Mouse (Mus musculus) heart, postnatal 25 days (tissue): ENCODE measurements around the gene Cpne9. TPM values are rescaled to one million over a fixed set of nuclear protein-coding genes. Genes with fewer than 3 reads are reported as not detected.

Source experiments
- DNase-seq: peaks from one replicate; pipeline ENCODE4 v3.0.0; 2022; ENCODE audit warnings: low spot score
- intact Hi-C: fragments of 180-260 bp; cut with DNase I; formaldehyde crosslinking; loops from one replicate; pipeline ENCODE4 v1.15.1; 2025
- total RNA-seq, 2 experiments: library from RNA; stranded (reverse); gene quantifications; 2 replicates each; pipeline ENCODE4 v1.2.3; 2021

Gene Cpne9
- total RNA-seq, 2 experiments from 2014 or later: not detected

GRCm38 (mm10) chr6:113333137-113333950, 51.2 kb downstream of the Cpne9 start:
- intact Hi-C loops: loop anchor here (5.0 kb wide), 1 partner anchor 139 kb away; the partner anchor contains the start of gene Il17rc
- no peak for DNase-seq

DNA sequence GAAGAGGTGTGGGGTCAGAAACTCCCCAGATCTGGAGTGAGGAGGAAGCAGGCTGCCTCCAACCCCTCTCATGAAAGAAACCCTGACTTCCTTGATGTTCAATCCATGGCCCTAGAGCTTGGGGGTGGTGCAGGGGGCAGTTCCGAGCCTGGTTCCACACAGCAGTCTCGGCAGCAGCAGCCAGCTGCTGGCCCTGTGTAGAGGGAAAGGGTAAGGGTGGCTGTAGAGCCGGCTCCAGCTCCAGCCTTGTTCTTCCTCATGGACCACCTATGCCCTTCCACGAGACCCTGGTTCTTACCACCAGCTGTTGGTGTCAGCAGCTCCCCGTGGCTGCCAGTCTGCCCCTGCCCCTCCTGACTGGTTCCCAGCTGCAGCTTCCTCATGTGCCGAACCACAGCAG, 52.1 kb downstream of the Cpne9 start:
- intact Hi-C loops: loop anchor here (5.0 kb wide), 1 partner anchor 138 kb away; the partner anchor contains the start of gene Il17rc
- DNase-seq: no peak

- intact Hi-C loops: no loop called here
- no peak for DNase-seq
Measured at GRCm38 (mm10) chr6:113336852-113337620, 54.9 kb downstream of the Cpne9 start.

GRCm38 (mm10) chr6:113341574-113341973, 59.5 kb downstream of the Cpne9 start:
- no peak for DNase-seq

DNA sequence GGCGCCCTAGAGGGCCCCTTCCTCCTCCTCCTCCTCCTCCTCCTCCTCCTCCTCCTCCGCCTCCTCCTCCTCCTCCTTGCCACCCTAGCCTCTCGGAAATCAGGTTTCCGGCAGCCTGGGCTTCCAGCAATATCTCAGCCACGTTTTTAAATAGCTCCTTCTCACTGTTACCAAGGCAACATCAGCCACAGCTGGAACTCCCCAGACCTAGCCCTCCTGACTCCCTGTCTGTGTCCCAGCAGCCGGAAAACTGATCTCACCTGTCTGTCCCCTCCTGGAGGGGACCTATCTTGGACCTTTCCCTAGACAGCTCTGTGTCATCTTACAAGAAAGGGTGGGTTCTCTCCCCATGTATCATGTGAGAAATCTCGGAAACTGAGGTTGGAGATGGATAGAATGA, 60.2 kb downstream of the Cpne9 start:
- no peak for DNase-seq
- intact Hi-C loops: loop anchor here (5.0 kb wide), 1 partner anchor 35 kb away; the partner anchor contains the start of genes Arpc4 and Tada3

More at GRCm38 (mm10) chr6:113341574-113341973, 59.5 kb downstream of the Cpne9 start:
- intact Hi-C loops: loop anchor here (5.0 kb wide), 1 partner anchor 36 kb away; the partner anchor contains the start of genes Arpc4 and Tada3

GRCm38 (mm10) chr6:113343177-113344092, 61.3 kb downstream of the Cpne9 start, which contains the start of gene Camk1:
TSS of gene Camk1 (minus strand) at chr6:113343984.
- DNase-seq: peak; percentile 80
- intact Hi-C loops: loop anchor here (5.0 kb wide), 1 partner anchor 34 kb away; the partner anchor contains the start of genes Arpc4 and Tada3

GRCm38 (mm10) chr6:113344321-113344720, 62.2 kb downstream of the Cpne9 start:
- DNase-seq: peak; percentile 76
- intact Hi-C loops: loop anchor here (5.0 kb wide), 1 partner anchor 33 kb away; the partner anchor contains the start of genes Arpc4 and Tada3

- no peak for DNase-seq
- intact Hi-C loops: no loop called here
Measured at GRCm38 (mm10) chr6:113346897-113347296, 64.8 kb downstream of the Cpne9 start.

DNA sequence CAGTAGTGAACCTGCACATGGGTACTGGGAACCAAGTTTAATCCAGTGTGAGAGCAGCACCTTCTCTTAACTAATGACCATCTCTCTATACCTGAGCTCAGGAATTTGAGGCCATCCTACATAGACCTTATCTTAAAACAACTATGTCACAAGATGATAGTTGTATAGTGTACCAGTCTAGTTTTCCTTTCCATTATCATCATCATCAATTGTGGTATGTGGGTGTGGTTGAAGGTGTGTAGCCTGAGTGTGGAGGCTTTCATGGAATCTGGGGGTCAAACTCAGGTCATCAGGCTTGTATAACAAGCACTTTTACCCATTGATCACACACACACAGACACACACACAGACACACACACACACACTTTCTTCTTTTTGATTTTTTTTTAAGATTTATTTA, 68.4 kb downstream of the Cpne9 start:
- intact Hi-C loops: no loop called here
- no peak for DNase-seq

DNA sequence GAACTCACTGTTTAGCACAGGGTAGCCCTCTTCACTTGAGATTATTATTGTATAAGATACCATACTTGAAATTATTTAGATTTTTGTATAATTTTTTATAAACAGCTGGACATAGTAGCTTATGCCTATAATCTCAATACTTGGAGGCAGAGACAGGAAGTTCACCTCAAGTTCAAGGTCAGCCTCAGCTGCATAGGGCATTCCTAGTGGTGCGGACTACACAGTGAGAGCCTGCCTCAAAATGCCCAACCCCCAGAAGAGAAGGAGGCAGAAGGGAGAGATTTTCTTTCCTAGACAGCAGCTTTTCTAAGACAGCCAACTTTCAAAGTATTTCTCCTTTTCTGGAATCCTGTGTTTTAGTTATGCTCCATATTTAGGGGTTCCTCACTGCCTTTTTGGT, 69.1 kb downstream of the Cpne9 start:
- no peak for DNase-seq
- intact Hi-C loops: no loop called here

- DNase-seq: no peak
- intact Hi-C loops: no loop called here
Measured at GRCm38 (mm10) chr6:113351653-113352052, 69.5 kb downstream of the Cpne9 start.

DNA sequence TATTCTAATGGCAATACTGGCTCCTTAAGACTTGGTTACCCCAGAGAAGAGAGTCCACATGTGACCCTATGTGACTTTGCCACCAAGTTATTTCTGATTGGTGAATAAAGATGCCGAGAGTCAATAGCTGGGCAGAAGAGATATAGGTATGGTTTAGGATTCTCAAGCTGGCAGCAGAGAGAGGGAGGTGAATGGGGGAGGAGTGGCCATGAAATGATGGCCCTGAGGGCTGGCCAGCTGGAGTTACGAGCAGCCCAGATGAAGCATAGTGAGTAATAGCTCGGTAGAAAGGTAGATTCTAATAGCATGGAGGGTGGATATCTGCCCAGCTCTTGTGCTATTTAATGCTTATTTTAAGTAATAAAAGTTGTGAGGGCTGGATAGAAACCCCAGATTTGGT, 70.7 kb downstream of the Cpne9 start:
- DNase-seq: no peak
- intact Hi-C loops: no loop called here

- intact Hi-C loops: no loop called here
- no peak for DNase-seq
Measured at GRCm38 (mm10) chr6:113353696-113354095, 71.6 kb downstream of the Cpne9 start.

Other genes starting within 250 kb of the Cpne9 start
- 10 to 100 TPM; 16.5 to 16.8 TPM for gene Thumpd3, start 236.1 kb upstream of the Cpne9 start, total RNA-seq
- 10 to 100 TPM; 34.4 to 41.1 TPM for gene Setd5, start 204.9 kb upstream of the Cpne9 start, total RNA-seq
- under 1 TPM; 0.29 to 0.34 TPM for gene Lhfpl4, start 86.9 kb upstream of the Cpne9 start, total RNA-seq
- 10 to 100 TPM; 13.1 to 15.4 TPM for gene Mtmr14, start 44.5 kb upstream of the Cpne9 start, total RNA-seq
- gene Brpf1, start 24.8 kb downstream of the Cpne9 start, total RNA-seq: 10 to 100 TPM; 12.7 to 15.8 TPM
- gene Ogg1, start 44.7 kb downstream of the Cpne9 start, total RNA-seq: 1 to 10 TPM; 4.4 to 4.8 TPM
- gene Camk1, start 61.7 kb downstream of the Cpne9 start, total RNA-seq: 10 to 100 TPM; 65.9 to 68.5 TPM
- gene Tada3, start 95.6 kb downstream of the Cpne9 start, total RNA-seq: 10 to 100 TPM; 21.2 to 24.4 TPM
- 10 to 100 TPM; 66.4 to 74.2 TPM for gene Arpc4, start 95.8 kb downstream of the Cpne9 start, total RNA-seq
- gene Ttll3, start 107.0 kb downstream of the Cpne9 start, total RNA-seq: 1 to 10 TPM; 1.0 to 1.4 TPM
- 10 to 100 TPM; 10.3 to 11.5 TPM for gene Rpusd3, start 137.0 kb downstream of the Cpne9 start, total RNA-seq
- gene Cidec, start 153.5 kb downstream of the Cpne9 start, total RNA-seq: 1 to 10 TPM; 5.6 to 9.0 TPM
- 10 to 100 TPM; 22.2 TPM for gene Jagn1, start 160.3 kb downstream of the Cpne9 start, total RNA-seq
- gene Il17re, start 176.2 kb downstream of the Cpne9 start, total RNA-seq: 1 to 10 TPM in 1 of 2 experiments, under 1 TPM in 1; 0.78 to 1.1 TPM
- gene Il17rc, start 189.1 kb downstream of the Cpne9 start, total RNA-seq: 10 to 100 TPM in 1 of 2 experiments, 1 to 10 TPM in 1; 8.2 to 10.0 TPM
- gene Creld1, start 201.0 kb downstream of the Cpne9 start, total RNA-seq: 10 to 100 TPM; 52.2 to 55.6 TPM
- gene Prrt3, start 219.6 kb downstream of the Cpne9 start, total RNA-seq: not detected
- 10 to 100 TPM; 57.4 to 60.9 TPM for gene Emc3, start 249.3 kb downstream of the Cpne9 start, total RNA-seq
- under 1 TPM; 0.26 to 0.53 TPM for gene Fancd2, start 249.4 kb downstream of the Cpne9 start, total RNA-seq